Mouse (Mus musculus) large intestine, adult 2 months (tissue): Measurements from ENCODE around the gene Gm17581. TPM values are rescaled to one million over a fixed set of nuclear protein-coding genes. Genes with fewer than 3 reads are reported as not detected.
"Not testable (repeated sequence)": the region's sequence is repeated elsewhere in the genome, so short reads cannot be mapped to it uniquely, and the experiment has no call there.

Source experiments
- DNase-seq: peaks from one replicate; pipeline ENCODE4 v3.0.0-alpha.2; 2012; ENCODE audit warnings: low read depth, low spot score
- WGBS: fragments of 180-500 bp; shearing (Covaris S2); methylation state at CpG from one replicate; pipeline ENCODE4 v1.1.7; 2018; 5-methylcytosine and 5-hydroxymethylcytosine counted together
- polyA plus RNA-seq: library from polyadenylated mRNA; depleted of rRNA; stranded (reverse); fragments of >200 nt; gene quantifications from 2 replicates; pipeline ENCODE4 v1.2.3, GENCODE M21; 2012

The Gm17581 gene
- polyA plus RNA-seq, 1 experiment, result not detected

DNA sequence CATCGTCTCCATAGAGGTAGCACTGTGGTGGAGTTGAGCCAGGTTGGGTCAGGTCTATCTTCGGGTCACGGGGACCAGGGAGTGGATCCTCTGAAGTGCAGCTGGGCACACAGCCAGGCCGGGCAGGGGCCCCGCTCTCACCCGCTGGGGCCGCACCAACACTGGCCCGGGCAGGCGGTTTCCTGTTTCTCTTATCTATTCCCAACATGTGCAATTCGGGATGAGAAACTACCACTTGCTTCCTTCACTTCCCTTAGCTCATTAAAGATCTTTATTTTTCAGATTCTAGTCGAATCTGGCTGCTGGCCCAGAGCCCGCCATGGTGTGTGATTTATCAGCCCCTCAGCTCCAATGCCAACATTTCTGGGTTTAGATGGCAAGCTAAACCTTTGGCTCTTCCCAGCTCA, 7.3 kb upstream of the Gm17581 start:
- 18% methylated on average over 12 of the region's 12 CpGs for WGBS

DNA sequence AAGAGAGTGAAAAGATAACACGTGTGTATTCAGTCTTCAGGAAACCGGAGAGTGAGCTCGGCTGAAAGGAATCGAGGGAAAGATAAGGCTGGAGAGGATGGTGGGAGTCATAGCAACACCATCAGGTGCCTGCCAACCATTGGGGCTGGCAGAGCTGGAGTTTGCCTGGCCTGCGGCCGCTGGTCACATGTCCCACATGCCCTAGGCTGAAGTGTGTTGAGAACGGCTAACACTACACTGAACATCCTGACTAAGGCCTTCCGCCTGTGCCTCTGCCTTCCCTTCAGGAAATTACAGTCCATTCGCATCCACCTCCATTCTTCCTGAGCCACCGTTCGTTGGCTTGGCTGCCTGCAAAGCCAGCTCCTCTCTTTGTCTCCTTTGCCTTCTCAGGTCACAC, 6.5 kb upstream of the Gm17581 start:
- no peak for DNase-seq
- WGBS, result 78% methylated on average over 11 of the region's 11 CpGs

More for the DNA sequence above, 7.3 kb upstream of the Gm17581 start:
- no peak for DNase-seq

DNA sequence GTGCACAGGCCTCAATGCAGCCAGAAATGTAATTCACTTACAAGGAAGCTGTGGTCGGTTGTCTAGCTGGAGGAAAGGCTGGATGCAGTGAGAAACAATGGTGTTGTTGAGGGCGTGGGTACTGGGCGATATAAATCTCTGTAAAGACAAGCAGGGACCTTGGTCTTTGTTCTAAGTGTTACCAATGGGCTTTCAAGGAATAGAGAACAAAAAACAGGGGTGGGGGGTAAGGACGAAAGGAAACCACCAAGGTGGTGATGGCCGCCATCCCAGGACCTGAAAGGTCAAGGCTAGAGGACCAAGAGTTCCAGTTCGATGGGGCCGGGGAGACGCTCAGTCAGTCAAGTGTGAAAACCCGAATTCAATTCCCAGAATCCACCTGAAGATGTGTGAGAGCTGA, 2.1 kb upstream of the Gm17581 start:
- WGBS, result 64% methylated on average over 9 of the region's 9 CpGs
- DNase-seq, result no peak

DNA sequence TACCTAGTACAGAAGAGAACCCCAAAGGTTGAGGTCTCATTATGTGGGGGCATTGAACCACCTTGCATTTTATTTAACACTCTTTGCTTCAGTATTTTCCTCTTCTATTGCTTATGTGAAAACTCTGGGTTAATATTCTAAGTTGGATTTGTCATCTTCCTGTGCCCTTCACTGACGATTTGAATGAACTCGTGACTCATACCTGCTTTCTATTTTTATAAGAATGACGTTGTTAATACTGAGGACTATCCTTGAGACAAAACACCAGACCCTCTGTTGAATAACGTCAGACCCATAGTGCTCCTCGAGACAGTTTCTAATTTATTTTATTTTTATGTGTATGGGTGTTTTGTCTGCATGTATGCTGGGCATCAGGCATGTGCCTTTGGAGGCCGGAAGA, 1.3 kb upstream of the Gm17581 start:
- 63% methylated on average over 6 of the region's 6 CpGs for WGBS
- DNase-seq, result no peak

DNA sequence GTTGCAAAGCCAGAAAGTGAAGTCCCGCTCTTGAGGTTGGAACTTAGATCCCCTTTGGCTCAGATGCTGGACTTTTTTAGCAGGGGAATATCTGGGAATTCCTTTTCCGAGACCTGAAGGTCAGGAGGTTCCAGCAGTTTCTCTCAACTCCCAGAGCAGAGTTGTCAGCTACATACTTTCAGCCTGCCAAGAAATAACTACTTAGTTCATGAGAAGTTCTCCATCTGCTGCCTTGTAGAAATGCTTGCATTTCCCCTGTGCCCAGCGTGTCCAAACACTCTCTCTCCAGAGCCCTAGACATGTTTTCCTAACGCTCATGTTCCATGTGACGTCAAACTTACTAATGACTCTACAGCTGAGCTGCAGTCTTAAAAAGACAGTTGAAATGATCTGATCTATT, 586 bp downstream of the Gm17581 start:
- no peak for DNase-seq
- WGBS, result 67% methylated on average over 5 of the region's 5 CpGs

DNA sequence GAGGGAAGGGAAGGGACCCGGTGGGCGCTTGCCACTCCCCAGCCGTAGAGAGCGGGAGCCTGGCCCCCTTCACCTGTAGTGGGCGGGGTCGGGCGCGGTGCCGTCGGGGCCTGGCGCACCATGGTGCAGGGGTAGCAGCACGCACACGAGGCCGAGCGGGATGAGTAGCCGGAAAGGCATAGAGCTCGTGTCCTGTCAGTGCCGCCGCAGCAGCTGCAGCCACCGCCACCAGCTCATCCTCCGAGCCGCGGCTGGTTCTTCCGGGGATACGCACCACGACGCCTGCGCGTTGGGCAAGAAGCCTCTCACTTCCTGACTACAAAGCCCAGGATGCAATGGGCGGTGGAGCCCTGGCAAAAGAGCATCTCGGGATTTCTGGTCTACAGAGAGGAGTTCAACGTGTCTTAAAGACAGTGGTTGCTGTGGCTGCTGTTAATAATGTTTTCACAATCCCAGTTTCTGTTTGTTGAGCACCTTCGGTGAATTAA, 6.5 kb downstream of the Gm17581 start, which contains the start of gene Edem2:
Gene Edem2, minus strand, starts transcription at position 318 of the 488 bp plus-strand sequence.
- DNase-seq, result peak; percentile 96
- WGBS, result 2% methylated on average over 32 of the region's 33 CpGs

DNA sequence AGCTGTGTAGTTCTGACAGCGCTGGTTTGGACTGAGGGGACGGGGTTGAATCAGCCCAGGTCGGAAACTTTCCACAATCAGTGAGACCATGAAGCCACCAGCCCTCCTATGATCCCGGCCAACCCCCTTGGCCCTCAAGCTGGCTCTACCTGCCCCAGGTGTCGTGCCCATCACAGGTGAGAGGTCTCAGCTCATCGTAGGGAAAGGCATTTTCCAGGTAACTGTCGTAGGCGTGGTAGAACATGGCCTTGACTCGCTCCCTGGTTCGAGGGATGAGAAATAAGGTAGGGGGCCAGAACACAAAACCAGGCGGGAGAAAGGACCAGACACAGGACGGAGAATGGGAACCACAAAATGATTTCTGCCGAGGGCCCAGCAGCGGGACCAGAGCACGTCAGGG, 6.9 kb downstream of the Gm17581 start:
- no peak for DNase-seq
- WGBS, result 3% methylated on average over 14 of the region's 15 CpGs

DNA sequence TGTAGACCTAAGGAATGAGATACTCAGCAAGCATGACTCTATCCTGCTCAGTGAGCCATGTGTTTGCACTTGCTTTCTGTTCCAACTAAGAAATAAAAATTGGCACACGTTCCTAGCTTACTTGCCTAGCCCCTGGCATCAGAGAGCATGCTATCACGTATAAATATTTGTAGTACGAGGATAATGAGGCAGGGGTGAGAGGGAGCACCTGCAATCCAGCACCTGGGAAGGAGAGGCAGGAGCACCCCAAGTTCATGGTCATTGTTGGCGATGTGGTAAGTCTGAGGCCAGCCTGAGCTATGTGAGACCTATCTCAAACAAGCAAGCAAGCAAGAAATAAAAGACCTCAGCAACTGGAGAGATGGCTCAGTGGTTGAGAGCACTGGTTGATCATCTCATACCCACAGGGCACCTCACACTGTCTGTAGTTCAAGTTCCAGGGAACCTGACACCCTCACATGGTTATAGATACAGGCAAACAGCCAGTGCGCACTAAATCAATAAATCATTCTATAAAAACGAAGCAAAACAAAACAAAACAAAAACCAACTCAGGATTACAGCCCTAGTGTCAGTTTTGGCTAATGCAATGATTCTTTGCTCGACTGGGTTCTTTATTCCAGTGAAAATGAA, 7.8 kb downstream of the Gm17581 start:
- no peak for DNase-seq
- WGBS, result 30% methylated on average over 7 of the region's 7 CpGs

DNA sequence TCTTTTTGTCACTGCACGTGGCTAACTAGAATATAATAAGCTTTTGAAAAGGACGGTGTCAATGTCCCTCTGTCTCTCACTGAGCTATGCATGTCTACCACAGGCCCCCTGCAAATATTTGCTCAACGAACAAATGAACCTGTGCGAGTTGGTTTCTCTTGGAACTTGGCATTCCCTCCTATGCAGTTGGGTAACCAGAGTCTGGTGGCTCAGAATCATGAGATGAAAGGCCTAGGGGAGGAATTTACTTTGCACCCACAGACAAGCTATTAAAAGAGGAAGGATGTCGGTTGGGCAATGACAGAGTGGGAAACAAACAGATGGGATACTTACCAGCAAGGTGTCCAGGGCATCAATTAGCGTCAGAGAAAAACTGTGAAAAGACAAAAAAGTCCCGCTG, 9.4 kb downstream of the Gm17581 start:
- DNase-seq, result no peak
- 75% methylated on average over 7 of the region's 7 CpGs for WGBS

DNA sequence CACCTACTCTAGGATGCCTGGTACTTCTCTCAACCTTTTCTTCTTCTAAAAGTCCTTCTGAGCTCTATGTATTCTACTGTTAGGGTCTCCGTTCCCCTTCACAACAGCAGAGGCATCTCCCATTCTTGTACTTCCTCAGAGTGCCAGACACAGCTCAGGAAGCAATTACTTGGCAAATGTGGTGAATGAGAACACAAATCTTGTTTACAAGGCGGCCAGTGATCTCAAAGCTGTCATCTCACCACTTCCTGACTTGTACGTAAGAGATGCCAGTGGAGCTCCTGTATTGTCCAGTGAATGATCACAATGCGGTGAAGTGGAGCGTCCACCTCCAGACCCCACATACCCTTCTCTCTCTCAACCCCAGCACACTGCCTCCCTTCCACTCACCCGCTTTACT, 11.1 kb downstream of the Gm17581 start:
- no peak for DNase-seq
- WGBS, result 87% methylated on average over 6 of the region's 6 CpGs

DNA sequence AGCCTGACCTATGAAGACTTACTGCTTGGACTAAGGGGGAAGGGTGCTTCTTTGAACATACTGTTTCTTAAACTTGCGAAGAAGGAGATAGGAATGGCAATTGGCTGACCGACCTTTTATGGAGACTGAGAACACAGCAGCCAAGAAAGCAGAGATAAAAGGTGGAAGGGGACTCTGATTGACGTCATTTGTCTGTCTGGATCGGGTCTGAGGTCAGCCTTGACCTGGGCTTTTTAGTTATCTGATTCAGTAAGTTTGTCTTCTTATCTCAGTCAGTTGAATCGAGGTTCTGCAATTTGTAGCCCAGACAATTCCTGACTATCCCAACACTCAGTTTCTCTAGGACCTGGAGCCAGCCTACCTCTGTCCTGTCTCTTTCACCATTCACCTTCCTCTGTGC, 11.6 kb downstream of the Gm17581 start:
- DNase-seq, result no peak
- 83% methylated on average over 5 of the region's 5 CpGs for WGBS

DNA sequence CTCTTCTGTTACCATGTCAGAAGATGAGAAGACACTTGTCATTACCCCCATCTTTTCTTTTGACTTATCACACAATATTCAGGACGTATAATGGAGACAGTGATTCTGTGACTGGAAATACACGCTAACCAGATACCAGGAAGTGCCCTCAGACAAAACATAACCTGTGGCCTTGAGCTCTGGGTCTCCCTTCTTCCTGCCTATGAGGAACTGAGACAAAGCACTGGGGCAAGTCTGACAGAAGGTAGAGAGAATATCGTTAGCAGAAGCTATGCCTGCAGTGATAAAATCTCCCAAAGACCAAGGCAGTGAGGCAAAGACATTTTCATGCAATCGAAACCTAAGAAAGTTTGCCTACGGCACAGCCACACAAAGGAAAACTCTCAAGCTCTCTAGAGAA, 15.1 kb downstream of the Gm17581 start:
- no peak for DNase-seq

DNA sequence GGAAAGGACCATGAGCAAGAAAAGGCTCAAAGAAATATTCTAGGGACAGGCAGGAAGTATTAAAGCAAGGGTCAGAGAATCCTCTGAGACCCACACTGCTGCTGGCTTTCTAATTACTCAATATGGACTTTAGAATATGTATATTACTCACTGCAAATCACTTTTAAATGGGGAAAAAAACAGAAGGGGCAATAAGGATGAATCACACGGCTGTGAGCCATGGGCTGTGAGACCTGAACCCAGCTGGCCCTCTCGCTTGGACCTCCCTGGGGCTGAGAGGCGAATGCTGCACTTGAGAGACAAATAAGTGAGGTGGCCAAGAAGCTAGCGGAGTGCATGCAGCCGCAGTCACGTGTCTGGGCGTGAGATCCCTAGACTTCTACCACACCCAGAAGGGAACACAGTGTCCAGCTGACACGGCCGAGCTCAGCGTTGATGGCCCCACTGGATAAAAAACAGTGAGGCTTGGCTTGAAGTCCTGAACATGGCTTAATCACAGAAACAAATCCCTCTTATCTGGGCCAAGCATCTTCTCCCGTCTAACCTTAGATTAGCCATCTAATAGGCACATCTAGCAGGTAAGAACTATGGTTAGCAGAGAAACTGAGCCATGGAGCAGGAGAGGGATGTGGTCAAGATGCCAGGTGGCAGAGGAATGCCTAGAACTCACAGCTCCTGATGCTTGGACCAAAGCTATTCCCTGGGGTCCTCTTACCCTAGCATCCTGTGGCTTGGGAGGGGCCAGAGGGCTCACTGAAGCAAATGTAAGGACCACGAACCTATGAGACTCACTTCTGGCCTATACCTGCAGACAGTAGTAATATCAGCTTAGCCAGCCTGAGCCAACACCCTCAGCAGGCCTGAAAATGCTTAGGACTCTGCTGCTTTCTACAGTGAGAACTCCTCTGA, 18.3 kb downstream of the Gm17581 start:
- no peak for DNase-seq
- WGBS, result 67% methylated on average over 12 of the region's 12 CpGs

More for the DNA sequence above, 15.1 kb downstream of the Gm17581 start:
- 68% methylated on average over 5 of the region's 5 CpGs for WGBS

DNA sequence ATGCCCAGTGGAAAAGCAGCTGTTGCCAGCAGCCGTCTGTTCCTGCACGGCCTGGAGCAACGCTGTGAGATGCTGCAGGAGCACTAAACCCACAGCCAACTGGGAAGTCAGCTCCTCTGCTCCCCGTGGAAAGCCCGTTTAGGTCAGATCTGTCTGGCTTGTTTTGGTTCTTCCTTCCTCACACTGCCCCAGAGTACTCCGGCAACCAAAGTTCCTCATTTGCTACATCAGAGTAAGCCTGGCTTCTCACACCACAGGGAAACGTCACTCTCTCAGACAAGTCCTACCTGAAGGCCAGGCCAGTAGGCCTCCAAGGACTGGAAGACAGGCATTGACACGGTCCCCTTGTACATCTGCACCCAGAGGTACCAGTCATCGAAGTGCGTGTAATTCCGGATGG, 25.1 kb downstream of the Gm17581 start:
- DNase-seq, result no peak
- WGBS, result 88% methylated on average over 11 of the region's 11 CpGs

DNA sequence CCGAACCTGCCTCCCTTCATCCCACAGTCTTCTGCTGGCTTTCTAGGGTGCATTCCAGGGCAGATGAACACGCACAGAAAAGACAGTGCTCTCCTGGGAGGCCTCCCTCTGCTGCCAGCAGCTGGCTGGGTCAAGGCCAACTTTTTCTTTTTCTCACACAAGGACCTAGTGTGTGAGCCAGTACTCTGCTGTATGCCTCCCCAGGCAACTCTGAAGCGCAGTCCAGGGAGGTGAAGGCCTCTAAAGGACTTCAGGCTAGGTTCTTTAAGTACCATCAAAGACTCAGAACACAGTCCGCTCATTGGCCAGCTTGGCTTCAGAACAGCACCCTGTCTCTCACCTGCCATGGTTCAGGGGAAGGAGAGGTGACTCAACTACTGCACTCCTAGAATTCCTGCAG, 28.4 kb downstream of the Gm17581 start:
- no peak for DNase-seq
- 66% methylated on average over 4 of the region's 4 CpGs for WGBS

DNA sequence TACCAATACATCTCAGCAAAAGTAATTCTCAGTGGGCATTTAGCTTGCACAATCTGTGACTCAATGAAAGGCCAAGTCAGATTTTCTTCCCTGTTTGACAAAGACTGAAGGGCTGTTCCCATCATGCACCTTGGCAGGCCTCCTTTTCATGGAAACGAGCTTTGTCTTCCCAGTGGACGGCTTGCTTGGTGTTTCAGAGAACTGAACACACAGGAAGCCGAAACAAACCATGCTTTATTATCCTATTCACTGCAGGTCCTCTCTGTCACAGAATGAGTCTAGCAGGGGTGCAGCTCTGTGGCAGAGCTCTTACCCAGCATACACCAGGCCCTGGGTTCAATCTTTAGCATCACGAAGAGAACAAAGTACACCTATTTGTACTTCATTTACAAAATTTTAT, 32.0 kb downstream of the Gm17581 start:
- WGBS, result 76% methylated on average over 4 of the region's 4 CpGs
- DNase-seq, result no peak

DNA sequence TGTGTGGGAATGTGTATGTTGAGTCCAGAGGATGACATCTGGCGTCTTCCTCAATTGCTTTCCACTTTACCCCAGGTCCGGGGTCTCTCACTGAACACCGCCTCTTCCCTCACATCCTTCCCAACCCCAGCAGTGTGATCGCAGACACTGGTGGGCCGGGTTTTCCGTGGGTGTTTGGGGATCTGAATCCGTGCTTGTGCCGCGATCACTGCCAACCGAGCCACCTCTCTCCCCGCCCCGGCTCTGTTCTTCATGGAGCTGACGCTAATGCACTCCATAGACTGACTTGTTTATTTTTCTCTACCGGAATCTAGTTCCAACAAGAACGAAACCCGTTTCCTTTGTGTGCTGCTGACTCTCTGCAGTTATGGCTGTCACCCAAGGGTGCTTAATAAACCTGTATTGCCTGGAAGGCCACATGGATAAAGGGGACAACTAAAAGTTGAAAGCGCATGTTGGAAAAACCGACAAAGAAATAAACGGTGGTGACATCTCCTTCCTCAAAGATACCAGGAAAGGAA, 34.2 kb downstream of the Gm17581 start:
- 81% methylated on average over 19 of the region's 19 CpGs for WGBS
- no peak for DNase-seq

DNA sequence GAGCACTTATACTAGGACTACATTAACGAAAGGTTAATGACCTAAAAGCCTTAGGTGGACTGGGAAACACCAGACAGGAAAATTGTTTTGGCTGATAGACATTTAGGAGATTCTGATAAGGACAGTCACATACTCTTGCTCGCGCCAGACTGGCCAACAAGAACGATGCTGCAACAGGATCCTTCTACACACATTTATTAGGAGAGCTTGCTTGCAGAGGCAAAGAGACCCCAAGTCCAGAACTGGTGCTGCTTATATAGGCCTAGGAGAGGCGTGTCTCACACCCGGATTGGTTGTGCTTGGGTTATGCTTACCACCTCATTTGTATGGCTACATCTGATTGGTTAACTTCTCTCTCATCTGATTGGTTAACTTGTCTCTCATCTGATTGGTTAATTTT, 37.2 kb downstream of the Gm17581 start:
- not testable (repeated sequence) for DNase-seq
- WGBS, result 93% methylated on average over 6 of the region's 6 CpGs

DNA sequence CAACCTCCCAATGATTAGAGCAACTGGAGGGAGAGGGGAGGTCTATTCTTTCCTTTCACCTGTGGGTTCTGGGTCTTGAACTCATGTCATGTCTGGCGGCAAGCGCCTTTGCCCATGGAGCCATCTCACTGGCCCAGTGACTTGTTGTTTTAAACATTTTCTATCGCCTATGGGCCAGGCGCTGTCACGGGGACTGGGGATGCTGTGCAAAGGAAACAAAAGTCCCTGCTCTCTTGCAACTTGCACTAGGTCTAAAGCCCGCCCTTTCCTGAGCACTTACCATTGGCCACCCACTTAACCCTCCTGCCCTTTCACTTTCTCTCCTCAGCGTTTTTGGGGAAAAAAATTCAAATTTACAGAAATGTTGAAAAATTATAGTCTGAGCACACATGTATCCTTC, 38.8 kb downstream of the Gm17581 start:
- 66% methylated on average over 7 of the region's 7 CpGs for WGBS
- DNase-seq, result no peak

DNA sequence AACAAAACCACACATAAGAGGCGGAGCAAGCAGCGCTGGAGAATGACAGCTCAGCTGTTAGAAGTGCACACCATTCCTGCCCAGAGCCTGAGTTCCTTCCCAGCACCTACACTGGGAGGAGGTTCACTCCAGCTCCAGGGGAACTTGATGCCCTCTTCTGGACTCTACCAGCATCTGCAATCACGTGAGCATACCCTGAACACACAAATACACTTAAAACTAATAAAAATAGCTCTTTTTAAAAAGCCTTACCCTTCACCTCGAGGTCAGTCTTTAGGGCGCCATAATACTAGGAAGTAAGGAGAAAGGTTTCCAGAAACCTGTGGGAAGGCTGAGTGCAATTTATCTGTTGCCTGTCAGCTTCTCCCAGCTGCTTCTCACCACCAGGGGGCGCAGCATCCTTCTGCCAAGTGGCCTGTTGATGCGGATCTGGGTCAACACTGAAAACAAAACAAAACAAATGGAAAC, 39.5 kb downstream of the Gm17581 start:
- DNase-seq, result no peak
- 15% methylated on average over 7 of the region's 7 CpGs for WGBS

DNA sequence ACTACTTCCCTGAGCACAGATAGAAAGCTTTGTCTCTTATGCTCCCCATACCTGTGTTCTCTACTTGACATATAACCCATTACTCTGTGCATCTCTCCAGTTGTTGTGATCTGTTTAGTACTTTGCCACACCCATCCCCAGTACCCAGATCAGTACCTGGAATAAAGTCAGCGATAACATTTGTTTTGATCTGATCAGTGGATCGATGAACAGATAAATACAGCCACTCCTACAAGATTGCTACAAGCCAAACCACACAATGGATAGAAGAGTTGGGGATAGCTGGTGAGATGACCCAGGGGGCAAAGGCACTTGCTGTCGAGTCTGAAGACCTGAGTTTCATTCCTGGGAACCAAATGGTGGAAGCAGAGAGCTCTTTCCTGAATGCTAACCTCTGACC, 40.4 kb downstream of the Gm17581 start:
- DNase-seq, result no peak
- 73% methylated on average over 3 of the region's 3 CpGs for WGBS
